Mouse (Mus musculus): ENCODE measurements at regions not wholly inside any gene's neighbourhood (a gene's known extent, or its start where the extent isn't known, plus 50 kb on each side); places are given as distances from the start of the nearest gene placed in this dataset.
"Not testable (repeated sequence)": the region's sequence is repeated elsewhere in the genome, so short reads cannot be mapped to it uniquely, and the experiment has no call there.

- DNase-seq = no peak
Observed at GRCm38 (mm10) chr14:58317231-58317630, 246.9 kb downstream of the Fgf9 start.

GRCm38 (mm10) chr14:58307695-58308094 lies 237.3 kb downstream of the Fgf9 start:
- DNase-seq = no peak

- no peak for DNase-seq
Observed at GRCm38 (mm10) chr14:58306832-58307521, 236.6 kb downstream of the Fgf9 start.

GRCm38 (mm10) chr14:58300411-58300887 lies 230.1 kb downstream of the Fgf9 start:
- DNase-seq = no peak

- DNase-seq = no peak
Observed at GRCm38 (mm10) chr14:58286007-58286525, 215.7 kb downstream of the Fgf9 start.

- DNase-seq = peak; percentile 20
Observed at GRCm38 (mm10) chr14:58282708-58283290, 212.5 kb downstream of the Fgf9 start.

GRCm38 (mm10) chr14:58282264-58282663 lies 211.9 kb downstream of the Fgf9 start:
- DNase-seq = no peak

GRCm38 (mm10) chr14:58274440-58274839 lies 204.1 kb downstream of the Fgf9 start:
- DNase-seq = not testable (repeated sequence)

GRCm38 (mm10) chr14:58273693-58274419 lies 203.5 kb downstream of the Fgf9 start:
- no peak for DNase-seq

- DNase-seq = no peak
Observed at GRCm38 (mm10) chr14:58265373-58265772, 195.0 kb downstream of the Fgf9 start.

GRCm38 (mm10) chr14:58264401-58264800 lies 194.1 kb downstream of the Fgf9 start:
- no peak for DNase-seq

- DNase-seq = no peak
Observed at GRCm38 (mm10) chr14:58253369-58253968, 183.1 kb downstream of the Fgf9 start.

- DNase-seq = no peak
Observed at GRCm38 (mm10) chr14:58225869-58226268, 155.5 kb downstream of the Fgf9 start.

GRCm38 (mm10) chr14:58224419-58224818 lies 154.1 kb downstream of the Fgf9 start:
- no peak for DNase-seq

GRCm38 (mm10) chr14:58208401-58208800 lies 138.1 kb downstream of the Fgf9 start:
- no peak for DNase-seq

- DNase-seq = peak; percentile 64
Observed at GRCm38 (mm10) chr14:58202607-58203295, 132.4 kb downstream of the Fgf9 start.

GRCm38 (mm10) chr14:58189948-58190347 lies 119.6 kb downstream of the Fgf9 start:
- DNase-seq = no peak

GRCm38 (mm10) chr14:58182869-58183268 lies 112.5 kb downstream of the Fgf9 start:
- DNase-seq = no peak

- DNase-seq = no peak
Observed at GRCm38 (mm10) chr14:58180724-58181123, 110.4 kb downstream of the Fgf9 start.

GRCm38 (mm10) chr14:58175651-58176363 lies 105.5 kb downstream of the Fgf9 start:
- DNase-seq = no peak

GRCm38 (mm10) chr14:58174512-58174911 lies 104.2 kb downstream of the Fgf9 start:
- DNase-seq = no peak

GRCm38 (mm10) chr14:58168920-58169319 lies 98.6 kb downstream of the Fgf9 start:
- DNase-seq = no peak
